Mouse (Mus musculus): ENCODE results near the gene Arhgap10. TPM values are rescaled to one million over a fixed set of nuclear protein-coding genes. Genes with fewer than 3 reads are reported as not detected.

Gene Arhgap10
- polyA plus RNA-seq, 1 experiment from 2014 or later: 19.7 TPM

GRCm38 (mm10) chr8:77483676-77484075 lies 34.1 kb downstream of the Arhgap10 start:
- Histone ChIP-seq H3K4me1 (replicated peaks; ENCODE audit: control insufficient read depth, insufficient read depth, low read length) (no peaks in the 10 kb centered on the region), H3K27ac (ENCODE audit: low read depth, low read length) (no peak overlapping the region), H3K4me2 (replicated peaks; ENCODE audit: low read depth) (no peak overlapping the region), H3K4me3 (ENCODE audit: low read depth, low read length) (no peak overlapping the region), H3K9ac (ENCODE audit: low read depth, low read length) (no peak overlapping the region), H3K27me3 (replicated peaks; ENCODE audit: control insufficient read depth, insufficient read depth, low read length) (no peaks in the 10 kb centered on the region), H3K9me3 (ENCODE audit: control insufficient read depth) (no peaks in the 10 kb centered on the region), H3K36me3 (ENCODE audit: control insufficient read depth, insufficient read depth) (no peaks in the 10 kb centered on the region)
- 72% methylated on average over 4 of the region's 4 CpGs for WGBS
- no peak for ATAC-seq
- no peak for TF ChIP-seq CTCF (IDR thresholded peaks at IDR 0.05; ENCODE audit: low read depth)

GRCm38 (mm10) chr8:77481791-77482190 lies 36.0 kb downstream of the Arhgap10 start:
- H3K9ac ChIP-seq (ENCODE audit: low read depth, low read length): no peak overlapping the region

GRCm38 (mm10) chr8:77479995-77480394 lies 37.8 kb downstream of the Arhgap10 start:
- H3K4me1 ChIP-seq (replicated peaks; ENCODE audit: control insufficient read depth, insufficient read depth, low read length): peaks cover 9% of the 10 kb centered on the region; the same call in 1 of the 2 replicates
- H3K36me3 ChIP-seq (ENCODE audit: control insufficient read depth, insufficient read depth): no peaks in the 10 kb centered on the region
- no peak overlapping the region for H3K27ac ChIP-seq (ENCODE audit: low read depth, low read length)
- TF ChIP-seq CTCF (IDR thresholded peaks at IDR 0.05; ENCODE audit: low read depth): 0 out of 2 replicates have a peak, but pooled peaks have one; percentile 10
- no peaks in the 10 kb centered on the region for H3K27me3 ChIP-seq (replicated peaks; ENCODE audit: control insufficient read depth, insufficient read depth, low read length)
- 80% methylated on average over 9 of the region's 9 CpGs for WGBS
- ATAC-seq: no peak
- H3K4me3 ChIP-seq (ENCODE audit: low read depth, low read length): no peak overlapping the region
- no peak overlapping the region for H3K9ac ChIP-seq (ENCODE audit: low read depth, low read length)
- no peaks in the 10 kb centered on the region for H3K9me3 ChIP-seq (ENCODE audit: control insufficient read depth)
- no peak overlapping the region for H3K4me2 ChIP-seq (replicated peaks; ENCODE audit: low read depth)

More at GRCm38 (mm10) chr8:77481791-77482190, 36.0 kb downstream of the Arhgap10 start:
- no peak for TF ChIP-seq CTCF (IDR thresholded peaks at IDR 0.05; ENCODE audit: low read depth)
- no peak for ATAC-seq
- H3K4me3 ChIP-seq (ENCODE audit: low read depth, low read length): no peak overlapping the region
- H3K27me3 ChIP-seq (replicated peaks; ENCODE audit: control insufficient read depth, insufficient read depth, low read length): no peaks in the 10 kb centered on the region
- H3K27ac ChIP-seq (ENCODE audit: low read depth, low read length): no peak overlapping the region
- H3K4me2 ChIP-seq (replicated peaks; ENCODE audit: low read depth): no peak overlapping the region
- no peaks in the 10 kb centered on the region for H3K36me3 ChIP-seq (ENCODE audit: control insufficient read depth, insufficient read depth)
- 62% methylated on average over 6 of the region's 6 CpGs for WGBS
- H3K4me1 ChIP-seq (replicated peaks; ENCODE audit: control insufficient read depth, insufficient read depth, low read length): peaks cover 9% of the 10 kb centered on the region; the same call in 1 of the 2 replicates
- H3K9me3 ChIP-seq (ENCODE audit: control insufficient read depth): no peaks in the 10 kb centered on the region

- Histone ChIP-seq H3K4me1 (replicated peaks; ENCODE audit: control insufficient read depth, insufficient read depth, low read length) (peaks cover 9% of the 10 kb centered on the region), H3K4me3 (ENCODE audit: low read depth, low read length) (no peak overlapping the region), H3K9ac (ENCODE audit: low read depth, low read length) (no peak overlapping the region), H3K4me2 (replicated peaks; ENCODE audit: low read depth) (peak overlapping the region; percentile 33; the same call in 1 of the 2 replicates), H3K27me3 (replicated peaks; ENCODE audit: control insufficient read depth, insufficient read depth, low read length) (no peaks in the 10 kb centered on the region), H3K9me3 (ENCODE audit: control insufficient read depth) (no peaks in the 10 kb centered on the region), H3K36me3 (ENCODE audit: control insufficient read depth, insufficient read depth) (no peaks in the 10 kb centered on the region), H3K27ac (ENCODE audit: low read depth, low read length) (0 out of 2 replicates have a peak overlapping the region, but pooled peaks have one; percentile 50)
- TF ChIP-seq CTCF (IDR thresholded peaks at IDR 0.05; ENCODE audit: low read depth): no peak
- WGBS: 22% methylated on average over 2 of the region's 2 CpGs
- peak; percentile 58 for ATAC-seq
These were observed 38.9 kb downstream of the Arhgap10 start for GRCm38 (mm10) chr8:77478913-77479273.

GRCm38 (mm10) chr8:77478155-77478912 lies 39.4 kb downstream of the Arhgap10 start:
- H3K9ac ChIP-seq (ENCODE audit: low read depth, low read length): no peak overlapping the region
- H3K4me3 ChIP-seq (ENCODE audit: low read depth, low read length): no peak overlapping the region
- peak; percentile 38 for TF ChIP-seq CTCF (IDR thresholded peaks at IDR 0.05; ENCODE audit: low read depth)
- peak overlapping the region; percentile 50; the same call in 1 of the 2 replicates for H3K27ac ChIP-seq (ENCODE audit: low read depth, low read length)
- no peaks in the 10 kb centered on the region for H3K36me3 ChIP-seq (ENCODE audit: control insufficient read depth, insufficient read depth)
- WGBS: 59% methylated on average over 12 of the region's 12 CpGs
- peak; percentile 61; the same call in 1 of the 2 replicates for ATAC-seq
- peaks cover 9% of the 10 kb centered on the region for H3K4me1 ChIP-seq (replicated peaks; ENCODE audit: control insufficient read depth, insufficient read depth, low read length)
- H3K9me3 ChIP-seq (ENCODE audit: control insufficient read depth): no peaks in the 10 kb centered on the region
- no peaks in the 10 kb centered on the region for H3K27me3 ChIP-seq (replicated peaks; ENCODE audit: control insufficient read depth, insufficient read depth, low read length)
- peak overlapping the region; percentile 33; the same call in 1 of the 2 replicates for H3K4me2 ChIP-seq (replicated peaks; ENCODE audit: low read depth)

DNA sequence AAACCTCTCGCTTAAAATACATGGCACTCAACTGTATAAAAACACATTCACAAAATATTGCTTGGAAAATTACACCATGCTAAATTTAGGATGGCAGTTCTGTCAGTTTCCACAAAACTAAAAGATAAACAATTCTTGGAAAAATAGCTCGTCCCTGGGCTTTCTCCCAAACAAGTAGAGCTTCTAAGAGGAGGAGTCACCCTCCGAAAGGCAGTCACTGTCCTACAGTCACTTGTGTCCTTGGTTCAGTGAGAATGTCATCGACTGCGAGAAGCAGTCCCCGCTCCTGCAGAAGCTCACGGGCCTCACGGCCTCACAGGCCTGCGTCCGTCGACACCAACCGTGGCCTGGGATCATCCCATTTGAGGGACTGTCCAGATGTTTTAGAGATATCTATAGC lies 40.1 kb downstream of the Arhgap10 start:
- Histone ChIP-seq H3K36me3 (ENCODE audit: control insufficient read depth, insufficient read depth) (no peaks in the 10 kb centered on the region), H3K27ac (ENCODE audit: low read depth, low read length) (peak overlapping the region; percentile 50; the same call in 1 of the 2 replicates), H3K4me3 (ENCODE audit: low read depth, low read length) (no peak overlapping the region), H3K4me1 (replicated peaks; ENCODE audit: control insufficient read depth, insufficient read depth, low read length) (peaks cover 9% of the 10 kb centered on the region), H3K9me3 (ENCODE audit: control insufficient read depth) (no peaks in the 10 kb centered on the region), H3K9ac (ENCODE audit: low read depth, low read length) (no peak overlapping the region), H3K27me3 (replicated peaks; ENCODE audit: control insufficient read depth, insufficient read depth, low read length) (no peaks in the 10 kb centered on the region), H3K4me2 (replicated peaks; ENCODE audit: low read depth) (no peak overlapping the region)
- TF ChIP-seq CTCF (IDR thresholded peaks at IDR 0.05; ENCODE audit: low read depth): no peak
- 57% methylated on average over 12 of the region's 12 CpGs for WGBS
- no peak for ATAC-seq
